Comparison of ENCODE assay signal across 20 mouse cellular contexts in the genomic region with DNA sequence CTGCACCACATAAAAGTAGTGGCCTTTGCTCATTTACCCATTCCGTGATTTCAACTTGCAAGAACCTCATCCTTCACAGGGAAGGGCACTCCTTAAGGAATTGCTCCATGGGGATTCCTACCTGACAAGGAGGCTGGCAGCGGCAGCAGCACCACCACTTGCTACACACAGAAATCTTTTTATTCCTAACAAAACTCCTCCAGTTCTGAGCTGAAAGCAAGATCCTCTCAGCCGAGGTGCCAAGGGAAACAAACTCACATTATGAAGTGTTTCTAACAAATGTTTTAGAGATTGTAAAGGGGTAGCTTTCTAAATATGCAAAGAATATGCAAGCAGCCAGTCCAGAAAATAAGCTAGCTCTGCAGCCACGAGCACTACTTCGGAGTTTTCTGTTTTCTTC. TPM values are rescaled to one million over a fixed set of nuclear protein-coding genes. Genes with fewer than 3 reads are reported as not detected.
DNase-seq lines count a peak whose midpoint lies in the region; ATAC-seq and TF ChIP-seq lines count a peak whose summit lies in the region.
"Had no signal": no experiment of that assay in that cellular context is flagged by ENCODE, and none has a peak within 500 bp of the region (broad histone marks: within the 10 kb centered on the region; RNA-seq: fewer than 3 reads in every experiment).

No protein-coding gene starts in this region.

- H3K4me2 ChIP-seq in heart, embryonic 13.5 days: no peak overlapping the region
- no peak overlapping the region for H3K4me2 ChIP-seq in lung, postnatal 0 days (replicated peaks; ENCODE audit: low read depth, low read length)
- no peak overlapping the region for H3K4me2 ChIP-seq in stomach, embryonic 15.5 days
- H3K4me2 ChIP-seq: heart, embryonic 12.5 days; hindbrain, embryonic 14.5 days; intestine, embryonic 15.5 days; kidney, embryonic 15.5 days; liver, embryonic 11.5 days; midbrain, embryonic 11.5 days had no signal

- no peaks in the 10 kb centered on the region for H3K9me3 ChIP-seq in heart, embryonic 13.5 days
- H3K9me3 ChIP-seq in lung, postnatal 0 days (ENCODE audit: low read length): no peaks in the 10 kb centered on the region
- no peaks in the 10 kb centered on the region for H3K9me3 ChIP-seq in stomach, embryonic 15.5 days
- H3K9me3 ChIP-seq: forebrain, embryonic 10.5 days; heart, embryonic 12.5 days; intestine, embryonic 15.5 days; kidney, embryonic 15.5 days had no signal

- no peak overlapping the region for H3K4me3 ChIP-seq in heart, embryonic 13.5 days
- H3K4me3 ChIP-seq in lung, postnatal 0 days (ENCODE audit: low read depth, low read length): no peak overlapping the region
- H3K4me3 ChIP-seq in stomach, embryonic 15.5 days (replicated peaks): no peak overlapping the region
- H3K4me3 ChIP-seq: forebrain, embryonic 10.5 days; heart, embryonic 12.5 days; intestine, embryonic 15.5 days; kidney, embryonic 15.5 days had no signal

- no peak for DNase-seq in heart, postnatal 10 days
- peak; percentile 5 to 14 for DNase-seq in frontal cortex, postnatal 36 days (ENCODE audit: low spot score in 2 of 2)
- peak; percentile 17 for DNase-seq in lung, postnatal 0 days (ENCODE audit: low spot score)
- DNase-seq in ovary, postnatal 36 days (ENCODE audit: low spot score): no peak
- DNase-seq in thymus, postnatal 14 days: no peak
- DNase-seq: adrenal gland, adult 8-10 months; cerebellum, adult 11 months; cerebellum, postnatal 25 days; heart, postnatal 36 days; kidney, postnatal 4 days; retina, postnatal 1 day had no signal

- no peaks in the 10 kb centered on the region for H3K36me3 ChIP-seq in heart, embryonic 13.5 days
- no peaks in the 10 kb centered on the region for H3K36me3 ChIP-seq in lung, postnatal 0 days (ENCODE audit: insufficient read depth, low read length)
- H3K36me3 ChIP-seq in stomach, embryonic 15.5 days: no peaks in the 10 kb centered on the region
- H3K36me3 ChIP-seq: forebrain, embryonic 10.5 days; heart, embryonic 12.5 days; intestine, embryonic 15.5 days; kidney, embryonic 15.5 days had no signal

- H3K4me1 ChIP-seq in heart, embryonic 13.5 days: peaks cover 11% of the 10 kb centered on the region
- H3K4me1 ChIP-seq in lung, postnatal 0 days (ENCODE audit: insufficient read depth, low read depth, low read length): no peaks in the 10 kb centered on the region
- H3K4me1 ChIP-seq in stomach, embryonic 15.5 days: no peaks in the 10 kb centered on the region
- H3K4me1 ChIP-seq: forebrain, embryonic 10.5 days; intestine, embryonic 15.5 days; kidney, embryonic 15.5 days had no signal

- no peak overlapping the region for H3K9ac ChIP-seq in heart, embryonic 13.5 days
- no peak overlapping the region for H3K9ac ChIP-seq in lung, postnatal 0 days (replicated peaks; ENCODE audit: low read depth)
- no peak overlapping the region for H3K9ac ChIP-seq in stomach, embryonic 15.5 days
- H3K9ac ChIP-seq: heart, embryonic 12.5 days; hindbrain, embryonic 14.5 days; intestine, embryonic 15.5 days; kidney, embryonic 15.5 days had no signal

- TF ChIP-seq EP300 in lung, postnatal 0 days (IDR thresholded peaks at IDR 0.05): no peak

- intact Hi-C loops in heart, postnatal 10 days (cut with DNase I): loop anchor here (5.0 kb wide), 1 partner anchor 58 kb away; no protein-coding TSS in a partner anchor

- WGBS in heart, embryonic 13.5 days: 61% methylated on average over 5 of the region's 5 CpGs
- WGBS in lung, postnatal 0 days: 49% methylated on average over 5 of the region's 5 CpGs
- WGBS in stomach, embryonic 15.5 days: 60% methylated on average over 5 of the region's 5 CpGs

- H3K27me3 ChIP-seq in heart, embryonic 13.5 days (replicated peaks): no peaks in the 10 kb centered on the region
- H3K27me3 ChIP-seq in lung, postnatal 0 days (replicated peaks; ENCODE audit: insufficient read depth, low read length): no peaks in the 10 kb centered on the region
- H3K27me3 ChIP-seq in stomach, embryonic 15.5 days (replicated peaks): no peaks in the 10 kb centered on the region
- H3K27me3 ChIP-seq: heart, embryonic 12.5 days; intestine, embryonic 15.5 days; kidney, embryonic 15.5 days had no signal

- no peak for ATAC-seq in heart, embryonic 13.5 days (ENCODE audit: extremely low read depth, insufficient number of reproducible peaks, low FRiP score, low TSS enrichment)
- no peak for ATAC-seq in lung, postnatal 0 days
- ATAC-seq in stomach, embryonic 15.5 days (ENCODE audit: insufficient read depth, low FRiP score, low read depth): no peak
- ATAC-seq: intestine, embryonic 15.5 days had no signal

- peak overlapping the region; percentile 32; the same call in 1 of the 2 replicates for H3K27ac ChIP-seq in heart, embryonic 13.5 days (replicated peaks)
- 0 out of 2 replicates have a peak overlapping the region, but pooled peaks have one; percentile 2 for H3K27ac ChIP-seq in lung, postnatal 0 days (ENCODE audit: low read length)
- peak overlapping the region; percentile 64; the same call in 1 of the 2 replicates for H3K27ac ChIP-seq in stomach, embryonic 15.5 days
- H3K27ac ChIP-seq: forebrain, embryonic 10.5 days; hindbrain, embryonic 14.5 days; intestine, embryonic 15.5 days; kidney, embryonic 15.5 days had no signal

- TF ChIP-seq CTCF in lung, postnatal 0 days (IDR thresholded peaks at IDR 0.05): no peak

RNA-seq across cellular contexts. Expression of a gene that starts 49.6 kb away (rescaled TPM):
- polyA plus RNA-seq in heart, embryonic 13.5 days (2015; fragmentation: Nextera tagmentation; extraction: Ambion mirVana): 15.4 and 16.9 TPM in 2 replicates
- 1 to 10 TPM; 7.8 to 8.5 TPM for total RNA-seq in heart, postnatal 10 days (2021)
- 50.5 and 52.7 TPM in 2 replicates for polyA plus RNA-seq in lung, postnatal 0 days (2015; fragmentation: Nextera tagmentation; extraction: Ambion mirVana)
- 90.5 and 99.1 TPM in 2 replicates for polyA plus RNA-seq in stomach, embryonic 15.5 days (2015; fragmentation: Nextera tagmentation; extraction: Ambion mirVana)

Comparison
In these comparisons a context has a peak if more than half of its experiments do, and no peak if none do; other contexts are left out.
1. H3K27ac ChIP-seq: peak in every context shown above with its lines; median percentile 64 in stomach, embryonic 15.5 days; 32 in heart, embryonic 13.5 days; 2 in lung, postnatal 0 days.
2. DNase-seq: peak in frontal cortex, postnatal 36 days (2 of 2) and lung, postnatal 0 days (single experiment); none in heart, postnatal 10 days (0 of 2), ovary, postnatal 36 days (single experiment) and thymus, postnatal 14 days (single experiment).